Mouse (Mus musculus): Measurements from ENCODE around the gene Kcnc3. TPM values are rescaled to one million over a fixed set of nuclear protein-coding genes. Genes with fewer than 3 reads are reported as not detected.

The Kcnc3 gene
- polyA plus RNA-seq, 1 experiment from 2014 or later = 0.11 TPM

GRCm38 (mm10) chr7:44593051-44593450 lies 2.6 kb downstream of the Kcnc3 start:
- 3% methylated on average over 14 of the region's 15 CpGs for WGBS

GRCm38 (mm10) chr7:44593775-44594174 lies 3.3 kb downstream of the Kcnc3 start:
- no peak overlapping the region for H3K4me3 ChIP-seq (ENCODE audit: low read length)
- peak; percentile 11; the same call in 1 of the 2 replicates for ATAC-seq (ENCODE audit: low FRiP score, low TSS enrichment)
- no peak overlapping the region for H3K9ac ChIP-seq (replicated peaks; ENCODE audit: low read length)
- H3K27me3 ChIP-seq (ENCODE audit: insufficient read depth, low read length) = peaks cover 53% of the 10 kb centered on the region
- WGBS = under 1% methylated on average over 21 of the region's 22 CpGs
- H3K27ac ChIP-seq (ENCODE audit: low read length) = no peak overlapping the region
- H3K4me2 ChIP-seq (replicated peaks; ENCODE audit: low read depth, low read length) = 0 out of 2 replicates have a peak overlapping the region, but pooled peaks have one; percentile 17
- no peaks in the 10 kb centered on the region for H3K36me3 ChIP-seq (ENCODE audit: insufficient read depth, low read length)
- H3K4me1 ChIP-seq (ENCODE audit: insufficient read depth, low read length) = peaks cover 24% of the 10 kb centered on the region
- H3K9me3 ChIP-seq (ENCODE audit: low read length) = no peaks in the 10 kb centered on the region

More at GRCm38 (mm10) chr7:44593051-44593450, 2.6 kb downstream of the Kcnc3 start:
- Histone ChIP-seq H3K27me3 (ENCODE audit: insufficient read depth, low read length) (peaks cover 61% of the 10 kb centered on the region), H3K9me3 (ENCODE audit: low read length) (no peaks in the 10 kb centered on the region), H3K36me3 (ENCODE audit: insufficient read depth, low read length) (no peaks in the 10 kb centered on the region), H3K4me3 (ENCODE audit: low read length) (no peak overlapping the region), H3K4me1 (ENCODE audit: insufficient read depth, low read length) (peaks cover 31% of the 10 kb centered on the region), H3K9ac (replicated peaks; ENCODE audit: low read length) (no peak overlapping the region), H3K27ac (ENCODE audit: low read length) (no peak overlapping the region), H3K4me2 (replicated peaks; ENCODE audit: low read depth, low read length) (no peak overlapping the region)
- ATAC-seq (ENCODE audit: low FRiP score, low TSS enrichment) = no peak

- H3K9me3 ChIP-seq (ENCODE audit: low read length) = no peaks in the 10 kb centered on the region
- H3K4me2 ChIP-seq (replicated peaks; ENCODE audit: low read depth, low read length) = no peak overlapping the region
- no peak for ATAC-seq (ENCODE audit: low FRiP score, low TSS enrichment)
- H3K36me3 ChIP-seq (ENCODE audit: insufficient read depth, low read length) = no peaks in the 10 kb centered on the region
- no peak overlapping the region for H3K4me3 ChIP-seq (ENCODE audit: low read length)
- H3K4me1 ChIP-seq (ENCODE audit: insufficient read depth, low read length) = peaks cover 19% of the 10 kb centered on the region
- no peak overlapping the region for H3K9ac ChIP-seq (replicated peaks; ENCODE audit: low read length)
- peaks cover 48% of the 10 kb centered on the region for H3K27me3 ChIP-seq (ENCODE audit: insufficient read depth, low read length)
- WGBS = 68% methylated on average over 6 of the region's 6 CpGs
- no peak overlapping the region for H3K27ac ChIP-seq (ENCODE audit: low read length)
Measured at GRCm38 (mm10) chr7:44594291-44594690, 3.8 kb downstream of the Kcnc3 start.

- H3K9ac ChIP-seq (replicated peaks; ENCODE audit: low read length) = no peak overlapping the region
- WGBS = 91% methylated on average over 20 of the region's 20 CpGs
- H3K27me3 ChIP-seq (ENCODE audit: insufficient read depth, low read length) = peaks cover 40% of the 10 kb centered on the region
- ATAC-seq (ENCODE audit: low FRiP score, low TSS enrichment) = no peak
- H3K36me3 ChIP-seq (ENCODE audit: insufficient read depth, low read length) = no peaks in the 10 kb centered on the region
- peaks cover 10% of the 10 kb centered on the region; the same call in 1 of the 2 replicates for H3K4me1 ChIP-seq (ENCODE audit: insufficient read depth, low read length)
- H3K9me3 ChIP-seq (ENCODE audit: low read length) = no peaks in the 10 kb centered on the region
- no peak overlapping the region for H3K27ac ChIP-seq (ENCODE audit: low read length)
- no peak overlapping the region for H3K4me2 ChIP-seq (replicated peaks; ENCODE audit: low read depth, low read length)
- H3K4me3 ChIP-seq (ENCODE audit: low read length) = no peak overlapping the region
Measured at GRCm38 (mm10) chr7:44595131-44595561, 4.7 kb downstream of the Kcnc3 start.

- no peak overlapping the region for H3K9ac ChIP-seq (replicated peaks; ENCODE audit: low read length)
- WGBS = 82% methylated on average over 6 of the region's 6 CpGs
- H3K27ac ChIP-seq (ENCODE audit: low read length) = no peak overlapping the region
- H3K4me1 ChIP-seq (ENCODE audit: insufficient read depth, low read length) = peaks cover 4% of the 10 kb centered on the region; the same call in 1 of the 2 replicates
- peaks cover 35% of the 10 kb centered on the region for H3K27me3 ChIP-seq (ENCODE audit: insufficient read depth, low read length)
- no peaks in the 10 kb centered on the region for H3K36me3 ChIP-seq (ENCODE audit: insufficient read depth, low read length)
- no peak overlapping the region for H3K4me2 ChIP-seq (replicated peaks; ENCODE audit: low read depth, low read length)
- no peak overlapping the region for H3K4me3 ChIP-seq (ENCODE audit: low read length)
- no peaks in the 10 kb centered on the region for H3K9me3 ChIP-seq (ENCODE audit: low read length)
- no peak for ATAC-seq (ENCODE audit: low FRiP score, low TSS enrichment)
Measured at GRCm38 (mm10) chr7:44596051-44596450, 5.6 kb downstream of the Kcnc3 start.

- Histone ChIP-seq H3K4me3 (ENCODE audit: low read length) (no peak overlapping the region), H3K4me2 (replicated peaks; ENCODE audit: low read depth, low read length) (no peak overlapping the region), H3K27me3 (ENCODE audit: insufficient read depth, low read length) (peaks cover 36% of the 10 kb centered on the region), H3K27ac (ENCODE audit: low read length) (no peak overlapping the region), H3K9ac (replicated peaks; ENCODE audit: low read length) (no peak overlapping the region), H3K36me3 (ENCODE audit: insufficient read depth, low read length) (no peaks in the 10 kb centered on the region), H3K4me1 (ENCODE audit: insufficient read depth, low read length) (peaks cover 2% of the 10 kb centered on the region; the same call in 1 of the 2 replicates), H3K9me3 (ENCODE audit: low read length) (no peaks in the 10 kb centered on the region)
- no peak for ATAC-seq (ENCODE audit: low FRiP score, low TSS enrichment)
- 60% methylated on average over 5 of the region's 5 CpGs for WGBS
Measured at GRCm38 (mm10) chr7:44596996-44597538, 6.6 kb downstream of the Kcnc3 start.

GRCm38 (mm10) chr7:44597666-44598065 lies 7.2 kb downstream of the Kcnc3 start:
- 91% methylated on average over 4 of the region's 4 CpGs for WGBS
- Histone ChIP-seq H3K9me3 (ENCODE audit: low read length) (no peaks in the 10 kb centered on the region), H3K4me1 (ENCODE audit: insufficient read depth, low read length) (peaks cover 2% of the 10 kb centered on the region; the same call in 1 of the 2 replicates), H3K9ac (replicated peaks; ENCODE audit: low read length) (no peak overlapping the region), H3K36me3 (ENCODE audit: insufficient read depth, low read length) (no peaks in the 10 kb centered on the region), H3K4me2 (replicated peaks; ENCODE audit: low read depth, low read length) (no peak overlapping the region), H3K27me3 (ENCODE audit: insufficient read depth, low read length) (peaks cover 36% of the 10 kb centered on the region), H3K27ac (ENCODE audit: low read length) (no peak overlapping the region), H3K4me3 (ENCODE audit: low read length) (no peak overlapping the region)
- ATAC-seq (ENCODE audit: low FRiP score, low TSS enrichment) = no peak

- peaks cover 36% of the 10 kb centered on the region for H3K27me3 ChIP-seq (ENCODE audit: insufficient read depth, low read length)
- no peak overlapping the region for H3K4me3 ChIP-seq (ENCODE audit: low read length)
- no peaks in the 10 kb centered on the region for H3K9me3 ChIP-seq (ENCODE audit: low read length)
- no peak for ATAC-seq (ENCODE audit: low FRiP score, low TSS enrichment)
- peaks cover 2% of the 10 kb centered on the region; the same call in 1 of the 2 replicates for H3K4me1 ChIP-seq (ENCODE audit: insufficient read depth, low read length)
- H3K27ac ChIP-seq (ENCODE audit: low read length) = no peak overlapping the region
- H3K4me2 ChIP-seq (replicated peaks; ENCODE audit: low read depth, low read length) = no peak overlapping the region
- no peaks in the 10 kb centered on the region for H3K36me3 ChIP-seq (ENCODE audit: insufficient read depth, low read length)
- H3K9ac ChIP-seq (replicated peaks; ENCODE audit: low read length) = no peak overlapping the region
- 79% methylated on average over 11 of the region's 12 CpGs for WGBS
Measured at GRCm38 (mm10) chr7:44598336-44598735, 7.9 kb downstream of the Kcnc3 start.

- Histone ChIP-seq H3K27me3 (ENCODE audit: insufficient read depth, low read length) (peaks cover 50% of the 10 kb centered on the region), H3K9me3 (ENCODE audit: low read length) (no peaks in the 10 kb centered on the region)
- WGBS = 83% methylated on average over 10 of the region's 10 CpGs
Measured at GRCm38 (mm10) chr7:44600691-44601262, 10.3 kb downstream of the Kcnc3 start.

GRCm38 (mm10) chr7:44601646-44602045 lies 11.2 kb downstream of the Kcnc3 start:
- Histone ChIP-seq H3K9ac (replicated peaks; ENCODE audit: low read length) (no peak overlapping the region), H3K4me2 (replicated peaks; ENCODE audit: low read depth, low read length) (no peak overlapping the region), H3K27me3 (ENCODE audit: insufficient read depth, low read length) (peaks cover 59% of the 10 kb centered on the region), H3K36me3 (ENCODE audit: insufficient read depth, low read length) (no peaks in the 10 kb centered on the region), H3K9me3 (ENCODE audit: low read length) (no peaks in the 10 kb centered on the region), H3K27ac (ENCODE audit: low read length) (no peak overlapping the region), H3K4me3 (ENCODE audit: low read length) (no peak overlapping the region), H3K4me1 (ENCODE audit: insufficient read depth, low read length) (peaks cover 4% of the 10 kb centered on the region; the same call in 1 of the 2 replicates)
- 13% methylated on average over 19 of the region's 19 CpGs for WGBS
- no peak for ATAC-seq (ENCODE audit: low FRiP score, low TSS enrichment)

More at GRCm38 (mm10) chr7:44600691-44601262, 10.3 kb downstream of the Kcnc3 start:
- no peaks in the 10 kb centered on the region; the same call in 1 of the 2 replicates for H3K4me1 ChIP-seq (ENCODE audit: insufficient read depth, low read length)
- H3K36me3 ChIP-seq (ENCODE audit: insufficient read depth, low read length) = no peaks in the 10 kb centered on the region
- H3K4me2 ChIP-seq (replicated peaks; ENCODE audit: low read depth, low read length) = no peak overlapping the region
- H3K9ac ChIP-seq (replicated peaks; ENCODE audit: low read length) = no peak overlapping the region
- H3K27ac ChIP-seq (ENCODE audit: low read length) = no peak overlapping the region
- no peak for ATAC-seq (ENCODE audit: low FRiP score, low TSS enrichment)
- H3K4me3 ChIP-seq (ENCODE audit: low read length) = no peak overlapping the region

Measured in kidney, embryonic 16.5 days (tissue).